Mouse (Mus musculus): ENCODE measurements around the gene Pcna.
"Not testable (repeated sequence)": the region's sequence is repeated elsewhere in the genome, so short reads cannot be mapped to it uniquely, and the experiment has no call there.

DNA sequence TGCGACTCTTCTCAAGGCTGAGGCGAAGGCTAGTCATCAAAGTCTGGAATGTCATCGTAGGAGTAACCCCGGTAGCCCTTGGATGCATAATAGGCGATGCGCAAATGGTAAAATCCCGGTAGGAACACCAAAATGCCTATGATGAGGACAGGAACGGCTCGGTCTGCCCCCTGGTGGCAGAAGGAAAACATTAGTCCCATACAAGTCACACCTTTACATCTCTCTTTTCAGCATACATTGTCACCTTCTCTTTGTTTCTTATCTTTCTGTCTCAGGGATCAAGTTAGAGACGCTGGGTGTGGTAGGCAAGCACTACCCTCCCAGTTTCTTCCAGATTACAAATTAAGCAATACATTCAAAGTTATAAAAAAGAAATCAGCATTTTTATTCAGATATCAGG is 12.7 kb downstream of the Pcna start:
- peak; percentile 46 for TF ChIP-seq CTCF (IDR thresholded peaks at IDR 0.05; ENCODE audit: extremely low read depth, insufficient read depth, low read length)
- TF ChIP-seq POLR2A (IDR thresholded peaks at IDR 0.05; ENCODE audit: extremely low read depth, insufficient read depth, low read length): not testable (repeated sequence)

All from cortical plate, adult 2 months (tissue).